Mouse (Mus musculus) bone marrow macrophage, adult 2 months (primary cell): ENCODE measurements around the gene A730049H05Rik. TPM values are rescaled to one million over a fixed set of nuclear protein-coding genes. Genes with fewer than 3 reads are reported as not detected.

ENCODE experiments used
- H3K27ac ChIP-seq: 2 replicates; pipeline ENCODE4 v1.5.1; 2012; ENCODE audit warnings: low read depth, low read length; ENCODE audit not compliant: insufficient read depth
- H3K4me1 ChIP-seq: 2 replicates; pipeline ENCODE4 v1.6.1; 2012; ENCODE audit warnings: low read length; ENCODE audit not compliant: control insufficient read depth, insufficient read depth
- H3K4me3 ChIP-seq: 2 replicates; pipeline ENCODE4 v1.5.1; 2012; ENCODE audit warnings: mild to moderate bottlenecking, low read length, moderate library complexity; ENCODE audit not compliant: insufficient read depth
- CTCF ChIP-seq: IDR thresholded peaks from 2 replicates; pipeline ENCODE4 v1.5.1; 2012; ENCODE audit warnings: low read depth, mild to moderate bottlenecking, low read length, moderate library complexity
- POLR2A ChIP-seq: IDR thresholded peaks from 2 replicates; pipeline ENCODE4 v1.6.1; 2012; ENCODE audit warnings: mild to moderate bottlenecking, low read depth, low read length, borderline replicate concordance
- polyA plus RNA-seq: library from polyadenylated mRNA; stranded (reverse); fragments of >200 nt; gene quantifications from 2 replicates; pipeline ENCODE4 v1.2.4, GENCODE M21; 2012; ENCODE audit not compliant: missing spikeins, insufficient read depth, insufficient read length

The A730049H05Rik gene
- polyA plus RNA-seq, 1 experiment = not detected

- no peak overlapping the region for H3K27ac ChIP-seq
- TF ChIP-seq POLR2A = no peak
- no peak for TF ChIP-seq CTCF
These were observed 13.9 kb upstream of the A730049H05Rik start for GRCm38 (mm10) chr6:92802421-92802820.

GRCm38 (mm10) chr6:92803213-92803612, 13.1 kb upstream of the A730049H05Rik start:
- no peak overlapping the region for H3K4me3 ChIP-seq
- H3K27ac ChIP-seq = no peak overlapping the region
- H3K4me1 ChIP-seq = no peaks in the 10 kb centered on the region
- TF ChIP-seq POLR2A = no peak
- TF ChIP-seq CTCF = no peak

More at GRCm38 (mm10) chr6:92802421-92802820, 13.9 kb upstream of the A730049H05Rik start:
- Histone ChIP-seq H3K4me3 (no peak overlapping the region), H3K4me1 (no peaks in the 10 kb centered on the region)

GRCm38 (mm10) chr6:92804254-92804971, 11.9 kb upstream of the A730049H05Rik start:
- Histone ChIP-seq H3K4me1 (no peaks in the 10 kb centered on the region), H3K4me3 (no peak overlapping the region), H3K27ac (no peak overlapping the region)
- no peak for TF ChIP-seq CTCF
- no peak for TF ChIP-seq POLR2A

- Histone ChIP-seq H3K27ac (no peak overlapping the region), H3K4me3 (no peak overlapping the region), H3K4me1 (no peaks in the 10 kb centered on the region)
- TF ChIP-seq CTCF (no peak), POLR2A (no peak)
These were observed 6.5 kb upstream of the A730049H05Rik start for GRCm38 (mm10) chr6:92809818-92810217.

- Histone ChIP-seq H3K27ac (no peak overlapping the region), H3K4me3 (no peak overlapping the region), H3K4me1 (no peaks in the 10 kb centered on the region)
- TF ChIP-seq CTCF (no peak), POLR2A (no peak)
These were observed 5.7 kb upstream of the A730049H05Rik start for GRCm38 (mm10) chr6:92810628-92811027.

GRCm38 (mm10) chr6:92811566-92811965, 4.7 kb upstream of the A730049H05Rik start:
- Histone ChIP-seq H3K4me1 (no peaks in the 10 kb centered on the region), H3K27ac (no peak overlapping the region), H3K4me3 (no peak overlapping the region)
- TF ChIP-seq CTCF = no peak

- H3K4me1 ChIP-seq = no peaks in the 10 kb centered on the region
- TF ChIP-seq POLR2A (no peak), CTCF (no peak)
- H3K4me3 ChIP-seq = no peak overlapping the region
- H3K27ac ChIP-seq = no peak overlapping the region
These were observed 3.4 kb upstream of the A730049H05Rik start for GRCm38 (mm10) chr6:92812702-92813370.

GRCm38 (mm10) chr6:92817661-92818060, 1.4 kb downstream of the A730049H05Rik start:
- no peaks in the 10 kb centered on the region for H3K4me1 ChIP-seq
- no peak overlapping the region for H3K27ac ChIP-seq
- no peak overlapping the region for H3K4me3 ChIP-seq
- TF ChIP-seq CTCF = no peak
- TF ChIP-seq POLR2A = no peak

GRCm38 (mm10) chr6:92821606-92822005, 5.3 kb downstream of the A730049H05Rik start:
- TF ChIP-seq CTCF = no peak
- no peak for TF ChIP-seq POLR2A
- Histone ChIP-seq H3K4me1 (no peaks in the 10 kb centered on the region), H3K27ac (no peak overlapping the region), H3K4me3 (no peak overlapping the region)

- no peak overlapping the region for H3K27ac ChIP-seq
- H3K4me1 ChIP-seq = no peaks in the 10 kb centered on the region
- H3K4me3 ChIP-seq = no peak overlapping the region
- no peak for TF ChIP-seq CTCF
- no peak for TF ChIP-seq POLR2A
These were observed 5.7 kb downstream of the A730049H05Rik start for GRCm38 (mm10) chr6:92822006-92822405.

- TF ChIP-seq POLR2A (no peak), CTCF (no peak)
- Histone ChIP-seq H3K27ac (no peak overlapping the region), H3K4me3 (no peak overlapping the region), H3K4me1 (no peaks in the 10 kb centered on the region)
These were observed 7.7 kb downstream of the A730049H05Rik start for GRCm38 (mm10) chr6:92823991-92824390.
